Comparison of ENCODE assay signal across 25 mouse cellular contexts in the genomic region with DNA sequence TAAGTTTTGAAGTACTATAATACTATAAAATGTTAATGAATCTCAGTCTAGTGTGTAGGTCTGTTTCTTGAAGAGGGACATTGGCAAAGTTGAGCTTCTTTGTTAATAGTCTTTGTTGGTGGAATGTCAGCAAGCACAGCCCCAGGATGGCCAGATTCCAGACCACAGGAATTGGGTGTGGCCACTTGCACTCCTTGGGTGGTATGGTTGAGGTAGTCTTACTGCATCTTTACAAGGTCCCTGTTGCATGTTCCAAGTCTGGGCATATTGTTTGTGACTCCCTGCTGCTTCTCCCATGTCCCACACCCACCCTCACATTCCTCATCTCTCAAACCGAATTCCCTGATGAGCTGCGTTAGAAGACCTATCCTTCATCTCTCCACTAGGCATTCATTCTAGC. TPM values are rescaled to one million over a fixed set of nuclear protein-coding genes. Genes with fewer than 3 reads are reported as not detected.
A peak's percentile ranks its signal among the peaks of the same experiment; 100 is the strongest.
DNase-seq lines count a peak whose midpoint lies in the region; TF ChIP-seq lines count a peak whose summit lies in the region.
"Had no signal": no experiment of that assay in that cellular context is flagged by ENCODE, and none has a peak within 500 bp of the region (broad histone marks: within the 10 kb centered on the region; RNA-seq: fewer than 3 reads in every experiment).

No protein-coding gene starts in this region.

- no peak overlapping the region for H3K4me3 ChIP-seq in lung, adult 2 months (replicated peaks; ENCODE audit: extremely low read depth, low read depth, low read length)
- H3K4me3 ChIP-seq: embryonic facial prominence, embryonic 15.5 days; forebrain, embryonic 12.5 days; hindbrain, embryonic 10.5 days; hindbrain, embryonic 15.5 days; limb, embryonic 13.5 days; neural tube, embryonic 15.5 days had no signal

- TF ChIP-seq CTCF in lung, adult 2 months (IDR thresholded peaks at IDR 0.05; ENCODE audit: insufficient read depth, low read length) = no peak

- WGBS in lung, adult 2 months = 77% methylated on average over 2 of the region's 2 CpGs

- peaks cover 8% of the 10 kb centered on the region for H3K4me1 ChIP-seq in lung, adult 2 months (ENCODE audit: control insufficient read depth, insufficient read depth, low read length)
- H3K4me1 ChIP-seq: embryonic facial prominence, embryonic 15.5 days; forebrain, embryonic 12.5 days; hindbrain, embryonic 15.5 days; neural tube, embryonic 15.5 days had no signal

- no peak for TF ChIP-seq POLR2A in lung, adult 2 months (IDR thresholded peaks at IDR 0.05; ENCODE audit: borderline replicate concordance, extremely low read depth, low read depth, low read length)

- peak; percentile 63 to 77 for DNase-seq in lung, adult 18-20 months
- no peak for DNase-seq in lung, adult 2 months
- peak; percentile 97 for DNase-seq in R1 (ENCODE audit: low read depth, low spot score)
- DNase-seq in lung, postnatal 14 days = peak; percentile 28
- no peak for DNase-seq in cerebellum, adult 8-10 months
- no peak for DNase-seq in cerebellum, adult 18-20 months
- DNase-seq in kidney, postnatal 10 days = no peak
- DNase-seq: adrenal gland, postnatal 14 days; cerebellum, adult 11 months; cerebellum, postnatal 10 days; forebrain, postnatal 0 days; heart, postnatal 14 days; kidney, adult 11 months; kidney, postnatal 4 days; layer of hippocampus, adult 9-11 months; midbrain, embryonic 14.5 days; retina, postnatal 1 day; right cerebral cortex, postnatal 14 days; thymus, postnatal 4 days had no signal

RNA-seq across cellular contexts. Expression of a gene that starts 56.9 kb away (rescaled TPM):
- 13.4 and 13.6 TPM in 2 replicates for polyA plus RNA-seq in lung, adult 2 months (2012; rRNA removed)

Comparison
In these comparisons a context has a peak if more than half of its experiments do, and no peak if none do; other contexts are left out.
1. DNase-seq: peak in lung, adult 18-20 months (2 of 2), R1 (single experiment) and lung, postnatal 14 days (single experiment); none in lung, adult 2 months (single experiment), cerebellum, adult 8-10 months (single experiment), cerebellum, adult 18-20 months (0 of 2) and kidney, postnatal 10 days (single experiment).